Mouse (Mus musculus) liver (tissue): Measurements from ENCODE around the gene Klc4.
A peak's percentile ranks its signal among the peaks of the same experiment; 100 is the strongest.

ENCODE experiments used
- DNase-seq: peaks from one replicate; pipeline ENCODE4 v3.0.0-alpha.2; 2020; ENCODE audit warnings: mixed read lengths

Gene Klc4

GRCm38 (mm10) chr17:46651755-46652547 lies 6.1 kb upstream of the Klc4 start:
- DNase-seq: no peak

- no peak for DNase-seq
Measured at GRCm38 (mm10) chr17:46651292-46651691, 5.5 kb upstream of the Klc4 start.

- peak; percentile 94 for DNase-seq
Measured at GRCm38 (mm10) chr17:46650232-46651031, 4.6 kb upstream of the Klc4 start, which contains the start of gene Cul7. Cul7 (plus strand) TSS chr17:46650337.

- DNase-seq: no peak
Measured at GRCm38 (mm10) chr17:46649811-46650210, 4.0 kb upstream of the Klc4 start.

- no peak for DNase-seq
Measured at GRCm38 (mm10) chr17:46648436-46648835, 2.6 kb upstream of the Klc4 start.

- no peak for DNase-seq
Measured at GRCm38 (mm10) chr17:46647279-46647678, 1.5 kb upstream of the Klc4 start.

GRCm38 (mm10) chr17:46646322-46646662 lies 470 bp upstream of the Klc4 start:
- DNase-seq: no peak

- peak; percentile 53 for DNase-seq
Measured at GRCm38 (mm10) chr17:46644916-46645475, 826 bp downstream of the Klc4 start.

- no peak for DNase-seq
Measured at GRCm38 (mm10) chr17:46644152-46644805, 1.5 kb downstream of the Klc4 start.

GRCm38 (mm10) chr17:46642060-46642459 lies 3.8 kb downstream of the Klc4 start:
- no peak for DNase-seq

- DNase-seq: no peak
Measured at GRCm38 (mm10) chr17:46639929-46640328, 5.9 kb downstream of the Klc4 start.

GRCm38 (mm10) chr17:46636831-46637523 lies 8.8 kb downstream of the Klc4 start:
- DNase-seq: no peak

GRCm38 (mm10) chr17:46629685-46630441 lies 16.0 kb downstream of the Klc4 start:
- peak; percentile 61 for DNase-seq

GRCm38 (mm10) chr17:46628791-46629684 lies 16.8 kb downstream of the Klc4 start, which contains the start of gene Ptk7:
Ptk7 (minus strand) TSS chr17:46629504.
- DNase-seq: peak; percentile 84

- DNase-seq: no peak
Measured at GRCm38 (mm10) chr17:46628471-46628790, 17.4 kb downstream of the Klc4 start.

- DNase-seq: no peak
Measured at GRCm38 (mm10) chr17:46627409-46627808, 18.4 kb downstream of the Klc4 start.

- no peak for DNase-seq
Measured at GRCm38 (mm10) chr17:46624598-46624997, 21.2 kb downstream of the Klc4 start.

GRCm38 (mm10) chr17:46623819-46624557 lies 21.8 kb downstream of the Klc4 start:
- DNase-seq: no peak

- DNase-seq: peak; percentile 20
Measured at GRCm38 (mm10) chr17:46622269-46622668, 23.6 kb downstream of the Klc4 start.

- DNase-seq: peak; percentile 44
Measured at GRCm38 (mm10) chr17:46621324-46621723, 24.5 kb downstream of the Klc4 start.
